Mouse (Mus musculus) CD4-positive, CD25-positive, alpha-beta regulatory T cell, adult 4 months (primary cell): ENCODE results near the gene Cyp2j6. TPM values are rescaled to one million over a fixed set of nuclear protein-coding genes. Genes with fewer than 3 reads are reported as not detected.
"Not testable (repeated sequence)": the region's sequence is repeated elsewhere in the genome, so short reads cannot be mapped to it uniquely, and the experiment has no call there.

Source experiments
- ATAC-seq: one replicate; pipeline ENCODE4 v1.8.0; 2017
- polyA plus RNA-seq, 2 experiments: library from polyadenylated mRNA; unstranded; fragments of 100-300 nt; shearing (Covaris generic); gene quantifications; one replicate each; pipeline ENCODE4 v1.2.1; 2017

Cyp2j6 gene
- not detected for polyA plus RNA-seq

GRCm38 (mm10) chr4:96553133-96553819, at the start of gene Cyp2j6:
TSS of gene Cyp2j6 (minus strand) at chr4:96553661.
- no peak for ATAC-seq

- no peak for ATAC-seq
Observed at GRCm38 (mm10) chr4:96591791-96592150, 38.3 kb upstream of the Cyp2j6 start.

GRCm38 (mm10) chr4:96590911-96591790, 37.7 kb upstream of the Cyp2j6 start, which contains the start of gene Cyp2j9:
TSS of gene Cyp2j9 (minus strand) at chr4:96591578.
- no peak for ATAC-seq

- no peak for ATAC-seq
Observed at GRCm38 (mm10) chr4:96581425-96582088, 28.1 kb upstream of the Cyp2j6 start.

- not testable (repeated sequence) for ATAC-seq
Observed at GRCm38 (mm10) chr4:96580351-96580750, 26.9 kb upstream of the Cyp2j6 start.

- ATAC-seq: no peak
Observed at GRCm38 (mm10) chr4:96569442-96569841, 16.0 kb upstream of the Cyp2j6 start.

- ATAC-seq: no peak
Observed at GRCm38 (mm10) chr4:96567988-96568387, 14.5 kb upstream of the Cyp2j6 start.

GRCm38 (mm10) chr4:96565808-96566207, 12.3 kb upstream of the Cyp2j6 start:
- no peak for ATAC-seq

- ATAC-seq: no peak
Observed at GRCm38 (mm10) chr4:96560464-96560863, 7.0 kb upstream of the Cyp2j6 start.

GRCm38 (mm10) chr4:96559781-96560180, 6.3 kb upstream of the Cyp2j6 start:
- no peak for ATAC-seq

GRCm38 (mm10) chr4:96551619-96552018, 1.8 kb downstream of the Cyp2j6 start:
- ATAC-seq: no peak

- ATAC-seq: no peak
Observed at GRCm38 (mm10) chr4:96545976-96546375, 7.5 kb downstream of the Cyp2j6 start.

- no peak for ATAC-seq
Observed at GRCm38 (mm10) chr4:96525772-96526171, 27.7 kb downstream of the Cyp2j6 start.

- no peak for ATAC-seq
Observed at GRCm38 (mm10) chr4:96522256-96522655, 31.2 kb downstream of the Cyp2j6 start.

- ATAC-seq: no peak
Observed at GRCm38 (mm10) chr4:96510083-96510482, 43.4 kb downstream of the Cyp2j6 start.

GRCm38 (mm10) chr4:96507286-96507685, 46.2 kb downstream of the Cyp2j6 start, which contains the start of gene Cyp2j8:
TSS of gene Cyp2j8 (minus strand) at chr4:96507386.
- no peak for ATAC-seq

Other genes starting within 250 kb of the Cyp2j6 start
- gene Cyp2j11, start 205.0 kb downstream of the Cyp2j6 start, polyA plus RNA-seq: not detected
- gene Cyp2j8, start 46.3 kb downstream of the Cyp2j6 start, polyA plus RNA-seq: not detected
- not detected for gene Cyp2j9, start 37.9 kb upstream of the Cyp2j6 start, polyA plus RNA-seq
- not detected for gene Cyp2j5, start 110.5 kb upstream of the Cyp2j6 start, polyA plus RNA-seq
- not detected for gene Gm12695, start 231.5 kb upstream of the Cyp2j6 start, polyA plus RNA-seq